Mouse (Mus musculus) heart, adult 11 months (tissue): ENCODE results near the gene Asic3.
"Not testable (repeated sequence)": the region's sequence is repeated elsewhere in the genome, so short reads cannot be mapped to it uniquely, and the experiment has no call there.

Experiments
- DNase-seq: peaks from one replicate; pipeline ENCODE4 v3.0.0; 2022

Gene Asic3

GRCm38 (mm10) chr5:24389011-24389657 lies 24.1 kb upstream of the Asic3 start:
- DNase-seq, result peak; percentile 95

GRCm38 (mm10) chr5:24389658-24390020 lies 23.6 kb upstream of the Asic3 start:
- DNase-seq, result peak; percentile 92

DNA sequence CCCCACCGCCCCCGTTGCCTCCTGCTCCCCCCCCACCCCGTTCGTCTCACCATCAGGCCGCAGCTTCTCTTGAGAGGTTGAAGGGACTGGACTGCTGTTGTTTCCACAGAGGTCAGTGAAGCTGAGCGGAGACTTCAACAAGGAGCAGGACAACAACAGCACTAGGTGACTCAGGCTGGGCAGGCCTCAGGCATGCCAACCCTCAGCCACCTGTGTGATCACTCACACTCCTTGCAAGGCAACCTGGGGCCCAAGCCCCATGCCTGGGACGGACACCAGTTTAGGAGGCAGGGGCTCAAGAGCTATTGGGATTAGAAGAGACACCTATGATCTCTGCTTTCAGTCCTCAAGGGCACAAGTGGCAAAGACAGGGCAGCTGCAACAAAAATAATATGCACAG lies 21.3 kb upstream of the Asic3 start, which contains the start of gene Atg9b:
TSS of gene Atg9b (minus strand) at position 280 of the 400 bp plus-strand sequence.
- no peak for DNase-seq

- DNase-seq, result peak; percentile 94
Measured at GRCm38 (mm10) chr5:24392724-24393123, 20.5 kb upstream of the Asic3 start.

GRCm38 (mm10) chr5:24393392-24393997 lies 19.7 kb upstream of the Asic3 start, which contains the start of gene Abcb8:
Gene Abcb8, plus strand, starts transcription at chr5:24393663.
- peak; percentile 98 for DNase-seq

DNA sequence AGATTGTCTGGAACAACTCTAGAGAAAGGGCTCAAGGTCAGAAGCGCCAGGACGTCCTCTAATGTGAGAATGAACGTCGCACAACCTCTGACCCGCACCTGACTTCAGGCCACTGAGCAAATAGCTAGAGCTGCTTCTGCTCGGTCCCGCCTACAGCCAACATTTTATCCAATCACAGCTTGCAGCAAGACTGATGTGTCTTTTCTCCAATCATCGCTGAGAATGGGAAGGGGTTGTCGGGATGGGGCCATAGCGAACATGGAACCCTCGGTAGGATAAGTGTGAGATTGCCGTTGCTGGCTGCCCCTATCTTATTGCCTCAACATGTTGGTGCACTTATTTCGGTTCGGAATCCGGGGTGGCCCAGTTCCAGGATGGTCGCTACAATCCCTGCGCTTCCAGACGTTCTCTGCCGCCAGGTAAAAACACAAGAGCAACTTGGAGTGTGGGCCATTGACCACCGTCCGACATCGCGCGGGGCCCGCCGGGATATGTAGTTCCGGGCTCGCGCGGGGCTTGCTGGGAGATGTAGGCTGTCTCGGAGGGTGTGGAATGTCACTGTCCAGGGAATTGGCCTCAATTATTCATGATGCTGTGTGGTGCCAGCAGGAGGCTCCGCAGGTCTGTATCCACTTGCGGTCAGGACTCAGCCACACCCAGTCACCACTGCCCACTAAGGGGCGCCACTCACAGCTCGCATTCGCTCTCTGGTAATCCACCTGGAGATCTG lies 18.9 kb upstream of the Asic3 start:
- peak; percentile 100 for DNase-seq

DNA sequence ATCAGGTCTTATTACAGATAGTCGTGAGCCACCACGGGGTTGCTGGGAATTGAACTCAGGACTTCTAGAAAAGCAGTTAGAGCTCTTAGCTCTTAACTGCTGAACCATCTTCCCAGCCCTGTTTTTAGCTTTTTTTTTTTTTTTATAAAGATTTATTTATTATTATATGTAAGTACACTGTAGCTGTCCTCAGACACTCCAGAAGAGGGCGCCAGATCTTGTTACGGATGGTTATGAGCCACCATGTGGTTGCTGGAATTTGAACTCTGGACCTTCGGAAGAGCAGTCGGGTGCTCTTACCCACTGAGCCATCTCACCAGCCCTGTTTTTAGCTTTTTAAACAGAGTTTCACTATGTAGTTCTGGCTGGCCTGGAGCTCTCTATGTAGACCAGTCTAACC lies 16.9 kb upstream of the Asic3 start:
- DNase-seq, result not testable (repeated sequence)

DNA sequence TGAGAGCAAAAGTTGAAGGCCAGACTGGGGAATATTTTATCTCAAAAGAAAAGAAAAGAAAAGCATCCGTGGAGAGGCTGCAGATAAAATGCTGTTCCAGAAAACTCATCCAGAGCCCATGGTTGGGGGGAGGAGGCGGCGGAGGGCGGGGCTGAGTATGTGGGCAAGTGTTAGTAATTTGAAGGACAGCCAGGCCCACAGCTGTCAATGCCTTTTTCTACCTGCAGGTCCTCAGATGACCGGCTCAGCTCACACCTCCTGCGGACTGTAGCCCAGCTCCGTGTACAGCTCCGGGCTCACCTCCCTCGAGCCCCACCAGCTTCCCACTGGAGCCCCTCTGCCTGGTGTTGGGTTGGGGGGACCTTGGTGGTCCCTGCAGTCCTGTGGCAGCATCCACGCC lies 13.5 kb upstream of the Asic3 start:
- DNase-seq, result no peak

GRCm38 (mm10) chr5:24400362-24400761 lies 12.8 kb upstream of the Asic3 start:
- DNase-seq, result peak; percentile 90

GRCm38 (mm10) chr5:24400911-24401605 lies 12.1 kb upstream of the Asic3 start:
- DNase-seq, result peak; percentile 91

GRCm38 (mm10) chr5:24401969-24402368 lies 11.2 kb upstream of the Asic3 start:
- no peak for DNase-seq

GRCm38 (mm10) chr5:24404594-24405360 lies 8.4 kb upstream of the Asic3 start:
- DNase-seq, result no peak

- no peak for DNase-seq
Measured at GRCm38 (mm10) chr5:24405389-24405876, 7.8 kb upstream of the Asic3 start.

DNA sequence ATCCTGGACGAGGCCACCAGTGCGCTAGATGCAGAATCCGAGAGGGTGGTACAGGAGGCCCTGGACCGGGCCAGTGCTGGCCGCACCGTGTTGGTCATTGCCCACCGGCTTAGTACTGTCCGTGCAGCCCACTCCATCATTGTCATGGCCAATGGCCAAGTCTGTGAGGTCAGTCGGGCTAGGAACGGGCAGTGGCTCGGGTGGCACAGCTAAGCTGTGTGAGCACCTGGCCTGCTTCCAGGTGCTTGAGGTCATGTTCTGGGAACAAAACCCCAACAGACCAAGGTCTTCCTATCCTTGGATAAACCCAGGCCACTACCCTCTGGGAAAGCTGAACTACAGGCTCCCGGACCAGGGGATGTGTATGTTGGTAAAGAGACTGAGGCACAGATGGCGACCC lies 4.5 kb upstream of the Asic3 start:
- peak; percentile 92 for DNase-seq

DNA sequence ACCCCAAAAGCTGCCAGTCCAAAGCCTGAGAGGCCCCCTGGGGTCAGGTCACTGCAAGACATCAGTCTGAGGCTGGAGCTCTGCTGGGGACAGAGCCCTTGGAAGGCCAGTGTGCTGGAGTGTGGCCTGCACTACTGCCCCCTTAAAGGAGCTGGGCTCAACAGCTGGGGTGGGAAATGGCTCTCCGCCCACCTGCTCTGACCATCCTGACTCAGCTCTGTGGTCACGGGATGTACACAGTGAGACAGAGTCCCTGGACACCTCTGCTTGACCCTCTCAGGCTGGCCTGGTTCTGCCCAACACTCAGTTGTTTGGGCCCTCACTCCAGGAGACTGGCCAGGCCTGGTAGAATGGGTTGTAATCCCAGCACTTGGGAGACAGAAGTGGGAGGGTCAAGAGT lies 3.7 kb upstream of the Asic3 start:
- no peak for DNase-seq

DNA sequence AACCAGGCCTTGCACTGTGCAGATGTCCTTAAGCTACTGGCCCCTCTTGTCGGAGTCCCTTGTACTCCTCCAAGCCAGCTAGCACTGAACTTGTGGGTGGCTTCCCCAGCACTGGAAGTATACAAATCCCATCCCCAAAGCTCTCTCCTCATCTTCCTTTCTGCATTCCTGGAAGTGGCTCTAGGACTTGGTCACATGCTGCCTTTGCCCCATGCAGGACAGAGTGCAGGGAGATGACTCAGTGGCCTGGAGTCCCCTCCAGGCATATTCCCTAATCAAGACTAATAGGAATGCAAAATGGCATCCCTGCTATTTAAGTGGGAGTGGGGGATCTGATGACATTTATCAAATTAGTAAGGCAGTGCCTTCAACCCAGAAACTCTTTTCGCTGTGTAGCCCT lies 1.1 kb upstream of the Asic3 start:
- no peak for DNase-seq

GRCm38 (mm10) chr5:24413938-24414337 lies 746 bp downstream of the Asic3 start:
- DNase-seq, result peak; percentile 90

- peak; percentile 96 for DNase-seq
Measured at GRCm38 (mm10) chr5:24416222-24416736, 3.1 kb downstream of the Asic3 start.

DNA sequence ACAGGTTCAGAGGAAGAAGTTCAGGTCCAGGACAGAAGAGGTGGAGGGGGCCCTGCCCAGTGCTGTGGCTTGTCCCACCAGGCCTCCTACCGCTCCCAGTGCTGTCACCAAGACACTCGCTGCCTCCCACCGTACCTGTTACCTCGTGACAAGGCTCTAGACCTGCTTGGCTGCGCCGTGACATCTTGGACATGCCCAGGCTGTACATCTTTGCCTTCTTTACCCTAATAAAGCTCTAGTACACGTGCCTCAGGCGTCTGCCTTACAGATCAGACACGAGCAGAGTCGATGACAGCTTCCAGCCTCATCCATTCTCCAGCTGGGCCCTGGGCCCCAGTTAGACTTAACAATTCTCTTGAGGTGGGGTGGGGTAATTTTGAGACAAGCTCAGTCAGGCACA lies 4.4 kb downstream of the Asic3 start:
- DNase-seq, result peak; percentile 90

DNA sequence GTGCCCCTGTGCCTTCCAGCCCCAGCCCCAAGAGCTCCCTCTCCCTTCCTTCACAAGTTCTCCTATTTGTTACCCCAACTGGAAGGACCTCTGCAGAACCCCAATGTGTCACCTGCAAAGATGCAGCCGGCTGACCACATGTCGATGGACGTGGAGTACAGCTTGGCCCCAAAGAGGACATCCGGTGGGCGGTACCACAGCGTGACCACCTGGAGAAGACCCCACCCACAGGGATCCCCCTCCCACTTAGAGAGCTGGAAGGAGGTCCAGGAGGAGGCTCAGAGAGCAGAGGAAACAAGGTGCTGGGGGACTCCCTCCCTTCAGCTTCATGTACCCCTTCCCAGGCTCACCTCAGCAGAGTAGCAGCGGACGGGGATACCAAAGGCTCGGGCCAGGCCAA lies 7.2 kb downstream of the Asic3 start:
- DNase-seq, result peak; percentile 91

DNA sequence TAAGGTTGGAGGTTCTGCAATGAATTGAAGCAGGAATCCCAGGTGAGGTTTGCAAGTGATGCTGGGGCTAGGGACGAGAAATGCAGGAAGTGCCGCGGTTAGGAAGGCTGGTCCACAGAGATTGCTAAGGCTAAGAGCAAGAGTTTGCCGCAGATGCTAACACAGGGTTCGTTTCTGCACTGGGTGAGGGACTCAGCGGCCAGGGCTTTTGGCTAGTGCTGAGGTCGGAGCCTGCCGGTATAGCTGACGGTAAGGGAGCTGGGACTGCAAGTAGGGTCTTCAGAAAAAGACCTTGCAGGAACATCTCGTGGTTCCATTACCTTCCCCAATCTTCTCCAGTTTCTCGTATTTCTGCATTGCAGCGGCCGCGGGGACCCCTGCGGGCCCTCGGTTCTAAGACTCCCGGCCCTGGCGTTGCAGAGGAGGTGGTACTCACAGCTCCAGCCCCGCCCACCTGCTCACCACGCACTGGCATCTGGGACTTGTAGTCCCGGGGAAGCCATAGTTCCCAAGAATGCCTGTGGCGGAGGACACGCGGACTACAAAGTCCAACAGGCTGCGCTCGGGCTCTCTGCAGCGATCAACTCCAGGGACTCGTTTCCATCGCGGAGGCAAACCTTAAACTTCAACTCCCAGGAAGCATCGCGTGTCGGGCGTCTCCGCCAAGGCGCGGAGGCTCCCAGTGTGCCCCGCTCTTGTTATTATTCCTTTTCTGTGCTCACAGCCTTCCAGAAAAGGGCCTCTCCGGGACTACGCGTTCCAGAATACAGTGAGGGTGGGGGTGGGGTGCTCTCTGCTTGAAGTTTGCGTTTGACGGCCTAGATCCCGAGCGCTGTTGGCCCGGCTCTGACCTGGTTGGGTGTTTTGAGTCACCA lies 10.2 kb downstream of the Asic3 start, which contains the start of the genes Cdk5 and Slc4a2:
TSS of gene Cdk5 (minus strand) at position 402 of the 875 bp plus-strand sequence.
TSS of gene Slc4a2 (plus strand) at position 709 of the 875 bp plus-strand sequence.
- peak; percentile 100 for DNase-seq
